Mouse (Mus musculus): ENCODE results near the gene Uckl1.

GRCm38 (mm10) chr2:181592231-181593041 lies 7.7 kb upstream of the Uckl1 start, which contains the start of gene Zfp512b:
- TF ChIP-seq CTCF (IDR thresholded peaks at IDR 0.05; ENCODE audit: borderline replicate concordance, control insufficient read depth, extremely low read depth, insufficient read depth, low read length, poor library complexity) (0 out of 2 replicates have a peak, but pooled peaks have one; percentile 22), POLR2A (IDR thresholded peaks at IDR 0.05; ENCODE audit: control insufficient read depth, extremely low read depth, insufficient read depth, low read length, poor library complexity) (no peak)
